Mouse (Mus musculus) MEL (cell line): Measurements from ENCODE around the gene Il17rc. TPM values are rescaled to one million over a fixed set of nuclear protein-coding genes. Genes with fewer than 3 reads are reported as not detected.

ENCODE experiments used
- DNase-seq: peaks from one replicate; pipeline ENCODE4 v3.0.0; 2011; ENCODE audit warnings: low read depth, low spot score
- H3K27ac ChIP-seq: 2 replicates; pipeline ENCODE4 v1.5.1; 2012; ENCODE audit warnings: low read depth, mild to moderate bottlenecking, control low read depth, low read length, moderate library complexity; ENCODE audit not compliant: control insufficient read depth
- H3K27me3 ChIP-seq, 2 experiments: fragments of 150-350 bp in 1 of 2; sonication (generic) in 1 of 2; 2 replicates each; pipeline ENCODE4 v1.6.1; 2012; ENCODE audit warnings: low read length in 2 of 2, mild to moderate bottlenecking in 2 of 2, improper control_type of control experiment in 1 of 2, moderate library complexity in 1 of 2; ENCODE audit not compliant: insufficient read depth in 2 of 2, control insufficient read depth in 1 of 2
- H3K36me3 ChIP-seq, 2 experiments: 2 replicates each; pipeline ENCODE4 v1.6.1; 2012 to 2014; ENCODE audit warnings: low read length in 2 of 2, improper control_type of control experiment in 1 of 2, inconsistent platforms in 1 of 2, mild to moderate bottlenecking in 1 of 2; ENCODE audit not compliant: insufficient read depth in 2 of 2, control insufficient read depth in 1 of 2
- H3K4me1 ChIP-seq, 2 experiments: fragments of 150-350 bp in 1 of 2; sonication (generic) in 1 of 2; 2 replicates each; pipeline ENCODE4 v1.6.1; 2012; ENCODE audit warnings: low read length in 2 of 2, improper control_type of control experiment in 1 of 2, mild to moderate bottlenecking in 1 of 2; ENCODE audit not compliant: insufficient read depth in 2 of 2, control insufficient read depth in 1 of 2
- H3K4me3 ChIP-seq, 2 experiments: fragments of 150-350 bp in 1 of 2; sonication (generic) in 1 of 2; 2 replicates each; pipeline ENCODE4 v1.5.1; 2012; ENCODE audit warnings: low read depth in 2 of 2, low read length in 2 of 2, mild to moderate bottlenecking in 2 of 2, moderate library complexity in 2 of 2, control low read depth in 1 of 2, improper control_type of control experiment in 1 of 2; ENCODE audit not compliant: control insufficient read depth in 1 of 2, insufficient read depth in 1 of 2
- H3K79me2 ChIP-seq: 2 replicates; pipeline ENCODE4 v1.6.1; 2012; ENCODE audit warnings: mild to moderate bottlenecking, low read length, moderate library complexity; ENCODE audit not compliant: control insufficient read depth, poor library complexity, insufficient read depth
- H3K9ac ChIP-seq: 2 replicates; pipeline ENCODE4 v1.6.1; 2012; ENCODE audit warnings: low read depth, mild to moderate bottlenecking, control low read depth, low read length, moderate library complexity; ENCODE audit not compliant: control insufficient read depth, poor library complexity, severe bottlenecking
- H3K9me3 ChIP-seq: fragments of 150-350 bp; sonication (generic); replicated peaks from 2 replicates; pipeline ENCODE4 v1.6.1; 2012; ENCODE audit warnings: mild to moderate bottlenecking, low read length, improper control_type of control experiment, moderate library complexity; ENCODE audit not compliant: insufficient read depth
- BHLHE40 ChIP-seq: IDR thresholded peaks from 2 replicates; pipeline ENCODE4 v1.6.1; 2012; ENCODE audit warnings: low read depth, mild to moderate bottlenecking, inconsistent platforms, low read length, improper control_type of control experiment, borderline replicate concordance
- CHD1 ChIP-seq: IDR thresholded peaks from 2 replicates; pipeline ENCODE4 v1.6.1; 2012; ENCODE audit warnings: low read depth, mild to moderate bottlenecking, inconsistent platforms, low read length, improper control_type of control experiment
- CTCF ChIP-seq, 3 experiments: IDR thresholded peaks in 2 of 3; conservative IDR thresholded peaks in 1 of 3; 2 replicates each; pipeline ENCODE4 v1.5.1; 2011 to 2012; ENCODE audit warnings: low read length in 3 of 3, low read depth in 2 of 3, mild to moderate bottlenecking in 2 of 3, improper control_type of control experiment in 1 of 3, inconsistent platforms in 1 of 3, mixed read lengths in 1 of 3, moderate library complexity in 1 of 3; ENCODE audit not compliant: control insufficient read depth in 1 of 3, insufficient read depth in 1 of 3, poor library complexity in 1 of 3, severe bottlenecking in 1 of 3
- E2F4 ChIP-seq: IDR thresholded peaks from 2 replicates; pipeline ENCODE4 v1.6.1; 2011; ENCODE audit warnings: low read depth, low read length, improper control_type of control experiment, borderline replicate concordance
- ELF1 ChIP-seq: IDR thresholded peaks from 2 replicates; pipeline ENCODE4 v1.6.1; 2014; ENCODE audit warnings: low read depth, mild to moderate bottlenecking, inconsistent platforms, low read length, improper control_type of control experiment, moderate library complexity
- EP300 ChIP-seq, 2 experiments: IDR thresholded peaks; 2 replicates each; pipeline ENCODE4 v1.6.1; 2011; ENCODE audit warnings: improper control_type of control experiment in 2 of 2, low read length in 2 of 2, low read depth in 1 of 2, mild to moderate bottlenecking in 1 of 2
- ETS1 ChIP-seq: IDR thresholded peaks from 2 replicates; pipeline ENCODE4 v1.6.1; 2012; ENCODE audit warnings: low read depth, mild to moderate bottlenecking, inconsistent platforms, low read length, improper control_type of control experiment, moderate library complexity
- GABPA ChIP-seq: IDR thresholded peaks from 2 replicates; pipeline ENCODE4 v1.6.1; 2012; ENCODE audit warnings: low read depth, mild to moderate bottlenecking, inconsistent platforms, low read length, improper control_type of control experiment, moderate library complexity
- GATA1 ChIP-seq: IDR thresholded peaks from 2 replicates; pipeline ENCODE4 v1.6.1; 2011; ENCODE audit warnings: low read depth, low read length, improper control_type of control experiment
- HCFC1 ChIP-seq: IDR thresholded peaks from 2 replicates; pipeline ENCODE4 v1.6.1; 2012; ENCODE audit warnings: low read depth, mild to moderate bottlenecking, inconsistent platforms, low read length, improper control_type of control experiment, moderate library complexity
- JUND ChIP-seq: IDR thresholded peaks from 2 replicates; pipeline ENCODE4 v1.6.1; 2011; ENCODE audit warnings: low read depth, mild to moderate bottlenecking, improper control_type of control experiment, low read length
- KAT2A ChIP-seq: conservative IDR thresholded peaks from 2 replicates; pipeline ENCODE4 v1.6.1; 2012; ENCODE audit warnings: low read depth, low read length, improper control_type of control experiment, inconsistent platforms
- MAFK ChIP-seq: IDR thresholded peaks from 2 replicates; pipeline ENCODE4 v1.6.1; 2011; ENCODE audit warnings: low read depth, mild to moderate bottlenecking, low read length, improper control_type of control experiment, borderline replicate concordance
- MAX ChIP-seq: IDR thresholded peaks from 2 replicates; pipeline ENCODE4 v1.6.1; 2011; ENCODE audit warnings: low read length, improper control_type of control experiment
- MAZ ChIP-seq: IDR thresholded peaks from 2 replicates; pipeline ENCODE4 v1.6.1; 2012; ENCODE audit warnings: low read depth, mild to moderate bottlenecking, inconsistent platforms, low read length, improper control_type of control experiment
- MEF2A ChIP-seq: IDR thresholded peaks from 2 replicates; pipeline ENCODE4 v1.6.1; 2014; ENCODE audit warnings: low read depth, mild to moderate bottlenecking, inconsistent platforms, low read length, improper control_type of control experiment; ENCODE audit not compliant: poor library complexity, insufficient replicate concordance, severe bottlenecking; ENCODE audit errors: extremely low read depth
- MXI1 ChIP-seq: IDR thresholded peaks from 2 replicates; pipeline ENCODE4 v1.6.1; 2011; ENCODE audit warnings: mild to moderate bottlenecking, low read depth, low read length, improper control_type of control experiment
- MYB ChIP-seq: IDR thresholded peaks from 2 replicates; pipeline ENCODE4 v1.6.1; 2011; ENCODE audit warnings: mild to moderate bottlenecking, low read depth, low read length, improper control_type of control experiment
- NELFE ChIP-seq: IDR thresholded peaks from 2 replicates; pipeline ENCODE4 v1.6.1; 2011; ENCODE audit warnings: low read depth, low read length, improper control_type of control experiment
- NRF1 ChIP-seq: IDR thresholded peaks from 2 replicates; pipeline ENCODE4 v1.6.1; 2014; ENCODE audit warnings: low read depth, mild to moderate bottlenecking, inconsistent platforms, low read length, improper control_type of control experiment, moderate library complexity; ENCODE audit not compliant: poor library complexity, insufficient read depth, severe bottlenecking
- POLR2A ChIP-seq, 2 experiments: IDR thresholded peaks; 2 replicates each; pipeline ENCODE4 v1.6.1; 2011 to 2012; ENCODE audit warnings: low read length in 2 of 2, mild to moderate bottlenecking in 2 of 2, control low read depth in 1 of 2, improper control_type of control experiment in 1 of 2, low read depth in 1 of 2, moderate library complexity in 1 of 2; ENCODE audit not compliant: control insufficient read depth in 1 of 2, insufficient read depth in 1 of 2, poor library complexity in 1 of 2
- POLR2AphosphoS2 ChIP-seq: IDR thresholded peaks from 2 replicates; pipeline ENCODE4 v1.6.1; 2011; ENCODE audit warnings: low read length, improper control_type of control experiment
- POLR2AphosphoS5 ChIP-seq: IDR thresholded peaks from 2 replicates; pipeline ENCODE4 v1.6.1; 2012; ENCODE audit warnings: low read depth, borderline replicate concordance, mild to moderate bottlenecking, inconsistent platforms, low read length, moderate library complexity, mixed read lengths
- SIN3A ChIP-seq: IDR thresholded peaks from 2 replicates; pipeline ENCODE4 v1.6.1; 2012; ENCODE audit warnings: low read length, improper control_type of control experiment, inconsistent platforms
- SMC3 ChIP-seq: IDR thresholded peaks from 2 replicates; pipeline ENCODE4 v1.6.1; 2011; ENCODE audit warnings: low read depth, low read length, improper control_type of control experiment
- TAL1 ChIP-seq: IDR thresholded peaks from 2 replicates; pipeline ENCODE4 v1.6.1; 2012; ENCODE audit warnings: mild to moderate bottlenecking, inconsistent platforms, low read length, moderate library complexity, mixed read lengths
- TBP ChIP-seq: IDR thresholded peaks from 2 replicates; pipeline ENCODE4 v1.8.0; 2011; ENCODE audit warnings: low read depth, low read length, improper control_type of control experiment
- TCF12 ChIP-seq: IDR thresholded peaks from 2 replicates; pipeline ENCODE4 v1.6.1; 2014; ENCODE audit warnings: low read depth, mild to moderate bottlenecking, inconsistent platforms, low read length, improper control_type of control experiment, moderate library complexity
- UBTF ChIP-seq: IDR thresholded peaks from 2 replicates; pipeline ENCODE4 v1.6.1; 2012; ENCODE audit warnings: low read depth, mild to moderate bottlenecking, inconsistent platforms, low read length, improper control_type of control experiment, moderate library complexity, borderline replicate concordance; ENCODE audit not compliant: insufficient read depth
- USF1 ChIP-seq: IDR thresholded peaks from 2 replicates; pipeline ENCODE4 v1.6.1; 2014; ENCODE audit warnings: low read depth, mild to moderate bottlenecking, inconsistent platforms, low read length, improper control_type of control experiment, moderate library complexity
- ZC3H11A ChIP-seq: IDR thresholded peaks from 2 replicates; pipeline ENCODE4 v1.6.1; 2012; ENCODE audit warnings: low read depth, mild to moderate bottlenecking, inconsistent platforms, low read length, improper control_type of control experiment
- ZKSCAN1 ChIP-seq: IDR thresholded peaks from 2 replicates; pipeline ENCODE4 v1.6.1; 2012; ENCODE audit warnings: low read depth, mild to moderate bottlenecking, inconsistent platforms, low read length, improper control_type of control experiment, moderate library complexity
- ZMIZ1 ChIP-seq: IDR thresholded peaks from 2 replicates; pipeline ENCODE4 v1.6.1; 2012; ENCODE audit warnings: low read depth, mild to moderate bottlenecking, inconsistent platforms, low read length, improper control_type of control experiment, moderate library complexity
- ZNF384 ChIP-seq: IDR thresholded peaks from 2 replicates; pipeline ENCODE4 v1.6.1; 2012; ENCODE audit warnings: low read depth, mild to moderate bottlenecking, inconsistent platforms, low read length, improper control_type of control experiment
- polyA plus RNA-seq, 2 experiments: library from polyadenylated mRNA; stranded (reverse) in 1 of 2; unstranded in 1 of 2; fragments of >175 nt in 1 of 2; fragments of >200 nt in 1 of 2; gene quantifications; 2 replicates each; pipeline versions ENCODE4 v1.2.1 to v1.2.4; 2012; ENCODE audit warnings: low replicate concordance in 2 of 2, low read depth in 1 of 2; ENCODE audit not compliant: insufficient read length in 2 of 2, insufficient read depth in 1 of 2, missing spikeins in 1 of 2
- total RNA-seq: library from RNA; depleted of rRNA; stranded (reverse); fragments of 300-350 nt; gene quantifications from 2 replicates; pipeline ENCODE4 v1.2.3, GENCODE M21; 2012

Il17rc gene
- total and polyA plus RNA-seq, 3 experiments: 1.2 to 1.8 TPM; not detected in 1

DNA sequence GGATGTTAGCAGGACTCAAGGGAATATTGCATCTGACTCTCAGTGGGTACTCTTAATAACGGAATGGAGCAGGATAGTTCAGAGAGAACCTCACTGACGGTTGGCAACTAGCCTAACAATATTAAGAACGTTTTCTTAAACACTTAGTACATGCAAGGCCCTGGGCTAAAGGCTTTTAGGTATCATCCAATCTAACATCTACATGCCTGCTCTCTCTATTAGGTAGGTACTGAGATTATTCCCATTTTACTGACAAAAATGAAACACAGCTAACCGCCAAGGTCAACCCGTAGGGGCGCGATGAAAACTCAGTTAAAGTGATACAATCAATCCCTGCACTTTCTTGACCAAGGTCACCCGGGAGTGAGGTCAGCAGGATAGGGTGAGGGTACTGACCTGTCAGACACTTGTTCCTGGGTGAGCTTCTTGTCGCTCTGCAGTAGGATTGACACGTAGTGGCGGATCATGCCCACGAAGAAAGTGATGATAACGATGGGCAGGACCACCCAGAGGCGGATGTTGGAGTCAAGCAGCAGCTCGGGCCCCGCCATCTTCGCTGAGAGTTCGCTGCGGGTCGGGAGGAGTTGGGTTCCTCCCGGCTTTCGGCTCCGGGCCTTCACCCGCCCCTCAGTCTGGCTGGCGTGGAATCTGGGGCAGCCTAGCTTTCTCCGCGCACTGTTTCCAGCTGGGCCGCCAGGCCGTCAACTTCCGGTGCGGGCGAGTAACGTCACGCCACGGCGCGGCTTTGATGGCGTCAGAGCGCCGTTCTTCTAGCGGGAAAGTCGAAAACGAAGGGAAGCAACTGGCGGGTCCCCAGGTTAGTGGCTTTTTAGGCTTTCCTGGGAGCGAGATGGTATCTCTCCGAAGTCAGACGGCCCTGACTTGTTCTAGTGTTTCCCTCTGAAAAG is 60.0 kb downstream of the Il17rc start, which contains the start of the genes Emc3 and Fancd2:
Gene Emc3, minus strand, starts transcription at position 721 of the 908 bp plus-strand sequence.
Gene Fancd2, plus strand, starts transcription at position 751 of the 908 bp plus-strand sequence.
- peaks cover 0 to 12% of the 10 kb centered on the region in 2 experiments; a peak in 2 of 4 replicates for H3K36me3 ChIP-seq
- peak within 1 kb of the TSS; percentile 76 for H3K9ac ChIP-seq
- peak within 1 kb of the TSS; percentile 55 to 88 for H3K4me3 ChIP-seq
- peaks cover 32% of the 10 kb centered on the region for H3K79me2 ChIP-seq
- no peaks in the 10 kb centered on the region for H3K9me3 ChIP-seq
- DNase-seq: peak; percentile 94
- H3K27me3 ChIP-seq: no peaks in the 10 kb centered on the region
- TF ChIP-seq MXI1: peak; percentile 92
- TF ChIP-seq ZKSCAN1: no peak
- TF ChIP-seq NELFE: peak; percentile 87
- TF ChIP-seq TBP: no peak; the same call in 1 of the 2 replicates
- no peak for TF ChIP-seq MYB
- no peak for TF ChIP-seq ZNF384
- TF ChIP-seq ZMIZ1: no peak
- peak; percentile 82 for TF ChIP-seq KAT2A
- no peak for TF ChIP-seq CTCF (IDR thresholded peaks at IDR 0.05 in 2 of 3, conservative IDR thresholded peaks at IDR 0.05 in 1 of 3; ENCODE audit: control insufficient read depth in 1 of 3, insufficient read depth in 1 of 3, low read depth in 2 of 3, low read length in 3 of 3, poor library complexity in 1 of 3, severe bottlenecking in 1 of 3)
- TF ChIP-seq ZC3H11A: no peak
- no peak for TF ChIP-seq CHD1
- no peak for TF ChIP-seq SMC3
- TF ChIP-seq MAZ: no peak
- TF ChIP-seq SIN3A: peak; percentile 100
- TF ChIP-seq POLR2AphosphoS2: no peak
- TF ChIP-seq USF1: no peak
- 0 out of 4 replicates have a peak, but pooled peaks of 1 of the 2 experiments have one; percentile 32 for TF ChIP-seq EP300 (IDR thresholded peaks at IDR 0.05; ENCODE audit: low read depth in 1 of 2, low read length in 2 of 2)
- TF ChIP-seq TCF12: peak; percentile 66
- no peak for TF ChIP-seq UBTF
- TF ChIP-seq MEF2A: no peak
- peak; percentile 55 to 84; a peak in 3 of 4 replicates for TF ChIP-seq POLR2A (IDR thresholded peaks at IDR 0.05; ENCODE audit: control insufficient read depth in 1 of 2, insufficient read depth in 1 of 2, low read depth in 1 of 2, low read length in 2 of 2, poor library complexity in 1 of 2)
- TF ChIP-seq ETS1: peak; percentile 78
- TF ChIP-seq GATA1: peak; percentile 60
- TF ChIP-seq BHLHE40: no peak
- no peak for TF ChIP-seq GABPA
- no peak for TF ChIP-seq POLR2AphosphoS5
- TF ChIP-seq MAX: peak; percentile 64; the same call in 1 of the 2 replicates
- peak; percentile 97 for TF ChIP-seq HCFC1
- no peak for TF ChIP-seq MAFK
- TF ChIP-seq NRF1: no peak
- no peak for TF ChIP-seq JUND
- TF ChIP-seq ELF1: peak; percentile 98
- TF ChIP-seq E2F4: peak; percentile 97
- no peak for TF ChIP-seq TAL1
- TF ChIP-seq, all 39 proteins: peak for 13
- Histone ChIP-seq H3K4me1 (peaks cover 8% of the 10 kb centered on the region in 2 experiments; a peak in 3 of 4 replicates), H3K27ac (peak within 1 kb of the TSS; percentile 76)
